In genomic region chr11:95586184-95586583, GRCm38 (mm10) we compare ENCODE assay signal across 8 mouse cellular contexts. TPM values are rescaled to one million over a fixed set of nuclear protein-coding genes. Genes with fewer than 3 reads are reported as not detected.
DNase-seq lines count a peak whose midpoint lies in the region; ATAC-seq lines count a peak whose summit lies in the region.

No protein-coding gene starts in this region.

- intact Hi-C loops in gastrocnemius, postnatal 14 days (cut with DNase I; ENCODE audit: low total_unique reads): loop anchor here (2.0 kb wide), 1 partner anchor 53 kb away; no protein-coding TSS in a partner anchor

- DNase-seq in ZHBTc4 (ENCODE audit: low read depth, low spot score): peak; percentile 96
- DNase-seq in embryo, embryonic 10 days (ENCODE audit: low spot score): peak; percentile 88
- DNase-seq in gastrocnemius, postnatal 14 days: peak; percentile 85
- DNase-seq in induced T-regulatory cell, adult 2 months (ENCODE audit: low read depth): peak; percentile 58
- DNase-seq in left cerebral cortex, adult 8-10 months (ENCODE audit: low spot score in 2 of 2): peak; percentile 42 to 77
- DNase-seq in right cerebral cortex, postnatal 14 days: peak; percentile 80
- DNase-seq in urinary bladder, postnatal 25 days (ENCODE audit: low spot score): peak; percentile 88

- ATAC-seq in megakaryocyte-erythroid progenitor cell, adult 5-6 weeks (replicated peaks; ENCODE audit: low FRiP score, low TSS enrichment, poor library complexity, severe bottlenecking): peak; percentile 70

RNA-seq across cellular contexts. Expression of gene Ngfr, which starts 1.4 kb away (rescaled TPM):
- 1 to 10 TPM; 1.5 to 4.3 TPM for total RNA-seq in gastrocnemius, postnatal 14 days (2021)
- 1 to 10 TPM; 2.5 to 4.9 (median 4.1) TPM for total RNA-seq in left cerebral cortex, adult 8-10 months (2022)
- total RNA-seq in megakaryocyte-erythroid progenitor cell, adult 5-6 weeks (2014; fragmentation: Nextera tagmentation): not detected in 2 replicates
- not detected in 2 replicates for total RNA-seq in megakaryocyte-erythroid progenitor cell, adult 5-6 weeks (2017)

Comparison
In these comparisons a context has a peak if more than half of its experiments do, and no peak if none do; other contexts are left out.
1. Peak in every context shown above with its lines: DNase-seq and ATAC-seq.